Mouse (Mus musculus): Measurements from ENCODE around the gene Cdh4.

Gene Cdh4

DNA sequence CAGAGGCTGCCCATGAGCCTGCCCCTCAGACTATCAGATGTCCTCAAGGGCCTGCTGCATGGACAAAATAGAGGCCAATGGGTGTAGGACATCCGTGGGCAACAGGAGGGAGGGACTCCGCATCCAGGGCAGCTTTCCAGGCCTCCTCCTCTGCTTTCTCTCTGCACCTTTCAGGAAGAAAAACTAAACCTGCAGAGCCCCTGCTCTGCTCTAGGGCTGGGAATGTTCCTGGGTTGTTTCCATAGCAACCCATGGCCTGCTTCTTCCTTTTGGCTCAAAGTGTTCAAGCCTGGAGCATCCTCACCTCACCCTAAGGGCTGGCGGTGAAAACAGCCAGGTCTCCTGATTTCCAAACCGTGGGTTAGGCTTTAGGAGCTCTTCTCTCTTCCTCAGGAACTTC lies 414.9 kb downstream of the Cdh4 start:
- DNase-seq (ENCODE audit: low spot score in 2 of 2) = no peak

DNA sequence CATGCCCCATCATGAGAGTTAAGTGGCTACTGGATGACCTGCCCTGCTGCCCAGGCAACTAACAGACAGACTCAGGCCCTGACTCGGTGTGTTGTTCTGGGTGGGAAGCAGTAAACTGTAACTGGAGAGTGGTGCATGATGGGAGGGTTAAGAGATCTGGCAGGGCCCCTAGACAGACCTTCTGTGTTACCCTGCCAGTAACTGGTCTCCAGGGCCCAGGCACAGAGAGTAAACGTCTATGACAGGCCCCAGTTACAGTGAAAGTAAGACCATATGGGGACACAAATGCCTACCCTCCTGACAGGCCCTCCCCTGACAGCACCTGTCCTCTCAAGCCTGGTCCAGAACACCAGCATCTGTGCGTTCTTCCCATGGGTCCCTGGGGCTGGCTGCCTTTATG lies 420.4 kb downstream of the Cdh4 start:
- no peak for DNase-seq (ENCODE audit: low spot score in 2 of 2)

DNA sequence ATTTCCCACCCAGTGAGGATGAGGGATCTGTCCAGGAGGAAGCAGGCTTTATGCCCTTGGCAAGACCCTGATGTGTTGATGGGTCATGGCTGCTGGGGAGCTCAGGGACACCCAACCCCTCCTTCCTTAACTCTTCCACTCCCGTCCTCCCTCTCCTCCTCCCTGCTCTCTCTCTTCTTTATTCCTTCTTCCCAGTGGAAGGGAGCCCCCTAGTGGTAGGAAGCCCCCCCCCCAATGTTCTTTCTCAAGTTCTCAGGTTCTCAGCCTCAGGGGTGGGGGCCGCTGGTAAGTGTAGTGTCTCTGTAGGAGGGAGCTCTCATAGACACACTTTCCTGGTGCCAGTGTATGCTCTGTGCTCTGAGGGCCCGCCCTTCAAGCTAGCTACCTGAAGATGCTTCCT lies 421.0 kb downstream of the Cdh4 start:
- no peak for DNase-seq (ENCODE audit: low spot score in 2 of 2)

DNA sequence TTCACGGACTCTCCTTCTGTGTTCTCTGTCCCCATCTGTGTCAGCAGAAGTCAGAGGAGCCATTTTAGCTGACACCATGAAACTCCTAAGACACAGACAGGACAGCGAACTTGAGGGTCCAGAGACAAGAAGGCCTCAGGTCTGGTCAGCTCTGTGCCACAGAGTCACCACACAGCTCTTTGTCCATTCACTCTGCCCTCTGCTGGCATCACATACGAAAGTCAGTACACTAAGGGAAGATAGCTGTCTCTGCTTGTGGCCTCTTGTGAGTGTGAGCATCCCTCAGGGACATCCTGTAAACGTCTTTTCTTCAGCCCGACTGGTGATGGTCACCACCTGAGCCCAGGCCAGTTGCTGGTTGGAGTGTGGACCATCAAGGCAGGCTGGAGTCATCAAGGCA lies 422.9 kb downstream of the Cdh4 start:
- DNase-seq (ENCODE audit: low spot score in 2 of 2) = no peak

DNA sequence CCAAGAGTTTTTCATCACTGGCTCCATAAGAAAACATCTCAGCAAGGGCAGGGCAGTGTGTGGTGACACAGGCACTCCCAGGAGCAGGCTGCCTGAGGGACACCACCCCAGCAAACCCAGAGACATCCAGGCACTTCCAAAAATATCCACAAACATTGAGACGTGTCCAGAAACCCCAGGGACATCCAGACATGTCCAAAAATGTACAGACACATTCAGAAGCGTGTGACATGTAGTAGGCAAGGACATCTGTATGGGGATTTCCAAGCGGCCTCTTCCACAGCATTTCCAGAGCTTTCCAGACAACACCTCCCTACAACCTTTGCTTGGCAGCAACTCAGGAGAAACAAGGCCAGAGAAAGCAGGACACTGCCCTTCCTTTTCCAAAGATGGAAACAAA lies 425.4 kb downstream of the Cdh4 start:
- no peak for DNase-seq (ENCODE audit: low spot score in 2 of 2)

DNA sequence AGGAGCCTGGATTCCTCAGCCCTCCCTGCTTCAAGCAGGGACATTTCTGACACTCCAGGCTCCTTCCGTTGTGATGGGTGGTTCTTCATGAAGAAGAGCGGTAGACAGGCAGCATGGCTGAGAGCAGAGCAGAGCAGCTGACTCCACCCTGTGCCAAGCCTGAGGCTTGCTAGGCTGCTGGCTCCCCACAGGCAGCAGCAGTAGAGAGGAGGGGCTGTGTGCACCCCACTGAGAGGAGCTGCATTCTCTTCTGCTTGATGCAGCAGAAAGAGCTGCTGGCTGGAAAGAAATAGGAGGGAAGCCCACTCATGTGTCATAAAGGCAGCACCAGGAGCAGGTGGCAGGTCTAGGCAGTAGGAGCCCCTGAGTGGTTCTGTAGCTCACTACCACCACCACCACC lies 427.6 kb downstream of the Cdh4 start:
- DNase-seq (ENCODE audit: low spot score in 2 of 2) = no peak

DNA sequence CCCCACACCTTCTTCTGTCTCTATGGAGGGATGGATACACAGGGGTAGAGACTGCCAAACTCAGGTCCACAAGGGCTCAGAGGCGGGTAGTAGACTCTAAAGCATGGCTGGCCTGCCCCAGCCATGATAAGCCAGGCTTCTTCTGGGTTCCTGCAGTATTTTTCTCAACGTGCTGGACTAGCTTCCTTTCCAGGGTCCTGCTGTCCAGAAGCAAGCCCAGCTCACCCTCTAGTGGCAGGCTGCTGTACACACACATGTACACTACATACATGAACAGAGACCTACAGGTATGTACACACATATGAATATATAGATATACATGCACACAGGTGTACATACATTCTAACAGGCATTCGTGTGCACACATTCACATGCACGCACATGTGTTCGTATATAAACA lies 430.5 kb downstream of the Cdh4 start:
- DNase-seq (ENCODE audit: low spot score in 2 of 2) = no peak

DNA sequence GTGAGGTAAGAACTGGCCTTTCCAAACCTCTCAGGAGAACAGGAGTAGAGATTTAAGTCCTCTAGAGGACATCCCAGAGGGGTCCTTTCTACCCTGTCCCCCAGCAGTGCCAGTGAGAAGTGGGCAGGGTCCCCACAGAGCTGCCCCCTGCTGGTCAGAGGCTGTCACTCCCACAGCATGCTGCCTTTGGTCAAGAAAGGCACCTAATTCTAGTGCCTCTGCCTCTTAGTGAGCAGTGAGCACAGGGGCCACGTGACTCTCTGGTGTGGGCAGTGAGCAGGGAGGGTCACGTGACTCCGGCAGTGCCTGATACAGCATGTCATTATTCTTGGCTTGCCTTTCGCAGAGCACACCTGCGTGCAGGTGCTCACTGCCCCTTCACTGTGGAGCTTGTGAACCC lies 431.1 kb downstream of the Cdh4 start:
- peak in 1 of 2 experiments; percentile 23 for DNase-seq (ENCODE audit: low spot score in 2 of 2)

DNA sequence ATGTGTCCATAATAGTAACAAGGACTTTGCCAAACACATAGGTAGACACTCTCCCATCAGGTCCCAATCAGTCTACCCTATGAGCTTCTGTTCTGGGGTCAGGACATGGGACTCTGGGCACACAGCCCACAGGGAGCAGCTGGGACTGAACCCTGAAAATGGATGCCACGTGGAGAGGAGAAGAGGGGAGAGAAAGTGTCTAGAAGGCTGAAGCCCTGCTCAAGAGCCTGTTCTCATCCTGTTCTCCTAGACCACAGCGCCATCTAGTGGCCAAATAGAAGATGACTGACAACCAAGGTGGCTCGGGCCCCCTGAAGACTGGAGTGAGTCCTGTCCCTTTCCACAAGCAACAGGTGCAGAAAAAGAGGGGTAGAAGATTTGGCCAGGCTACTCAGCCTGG lies 432.9 kb downstream of the Cdh4 start:
- DNase-seq (ENCODE audit: low spot score in 2 of 2) = peak; percentile 45 to 74

DNA sequence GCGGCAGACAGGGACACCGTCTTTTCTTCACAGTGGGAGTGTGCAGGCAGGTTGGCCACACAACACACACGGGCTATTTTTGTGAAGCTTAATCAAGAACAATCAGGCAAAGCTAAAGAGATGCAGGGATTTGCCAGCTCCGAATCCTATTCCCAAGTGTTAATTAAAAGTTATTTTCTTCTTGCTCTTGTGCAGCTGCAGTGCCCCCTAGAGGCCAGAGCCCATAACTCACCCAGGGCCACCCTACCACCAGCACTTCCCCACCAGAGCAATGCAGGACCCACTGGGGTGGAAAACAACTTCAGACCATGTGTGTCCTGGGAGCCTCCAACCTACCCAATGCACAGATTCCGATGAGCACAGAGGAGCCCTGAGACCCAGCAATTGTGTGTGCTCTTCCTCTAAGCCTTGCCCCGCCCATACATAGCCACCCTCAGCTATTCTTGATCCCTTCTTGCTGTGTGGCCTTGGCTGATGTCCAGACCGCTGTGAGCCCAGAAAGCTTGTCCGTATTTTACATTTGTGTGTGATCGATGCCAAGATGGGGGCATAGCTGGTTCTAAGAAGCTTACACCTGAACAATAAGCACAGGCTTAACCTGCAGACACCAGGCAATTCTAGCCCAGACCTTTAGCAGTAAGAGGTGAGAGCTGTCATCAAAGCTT lies 435.5 kb downstream of the Cdh4 start:
- DNase-seq (ENCODE audit: low spot score in 2 of 2) = peak in 1 of 2 experiments; percentile 65

DNA sequence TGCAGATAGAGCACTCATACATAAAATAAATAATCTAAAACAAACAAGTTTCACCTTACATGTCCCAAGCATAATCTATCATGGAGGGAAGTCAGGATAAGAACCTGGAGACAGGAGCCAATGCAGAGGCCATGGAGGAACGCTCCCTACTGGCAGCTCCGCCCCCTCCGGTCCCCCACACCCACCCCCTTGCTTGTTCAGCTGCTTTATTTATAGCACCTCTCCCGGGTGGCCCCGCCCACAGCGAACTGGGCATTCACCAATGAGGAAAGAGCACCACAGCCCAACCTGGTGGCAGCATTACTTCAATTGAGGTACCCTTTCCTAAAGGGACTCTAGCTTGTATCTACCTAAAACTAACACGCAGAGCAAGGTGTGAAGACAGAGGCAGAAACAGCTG lies 442.3 kb downstream of the Cdh4 start:
- DNase-seq (ENCODE audit: low spot score in 2 of 2) = no peak

DNA sequence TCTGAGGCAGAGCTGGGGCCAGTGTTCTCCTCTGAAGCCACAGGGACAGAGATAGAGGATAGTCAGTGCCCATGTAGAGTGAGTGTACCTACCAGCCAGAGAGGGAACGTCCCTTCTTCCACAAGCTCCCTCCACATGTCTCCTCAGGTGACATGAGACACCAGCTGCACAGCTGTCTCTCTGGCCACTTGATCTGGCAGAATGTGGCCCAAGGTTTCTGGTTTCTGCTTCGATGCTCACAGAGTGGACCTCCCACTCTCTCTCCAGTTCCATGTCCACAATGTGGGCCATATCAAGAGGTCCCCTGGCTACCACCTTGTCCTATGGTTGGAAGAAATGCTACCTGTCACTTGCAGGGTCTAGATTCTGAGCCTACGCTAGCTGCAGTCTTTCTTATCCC lies 448.8 kb downstream of the Cdh4 start:
- DNase-seq (ENCODE audit: low spot score in 2 of 2) = no peak

DNA sequence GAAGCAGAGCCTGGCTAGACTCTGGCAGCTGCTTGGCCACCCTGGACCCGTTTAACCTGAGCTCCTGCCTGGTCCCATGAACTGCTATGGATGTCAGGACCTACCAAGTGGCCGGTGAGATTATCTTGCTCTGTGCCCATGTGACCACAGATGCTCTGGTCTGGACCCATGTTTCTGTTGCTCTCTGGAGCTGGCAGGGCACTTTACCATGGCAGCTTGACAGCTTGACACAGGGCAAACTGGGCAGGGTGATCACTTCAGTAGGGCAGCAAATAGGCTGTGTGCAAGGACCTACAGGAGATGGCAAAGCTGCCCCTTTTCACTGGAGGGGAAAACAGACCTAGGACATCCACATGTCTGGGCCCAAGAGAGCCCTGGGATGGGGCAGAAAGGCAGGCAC lies 454.7 kb downstream of the Cdh4 start:
- DNase-seq (ENCODE audit: low spot score in 2 of 2) = no peak

DNA sequence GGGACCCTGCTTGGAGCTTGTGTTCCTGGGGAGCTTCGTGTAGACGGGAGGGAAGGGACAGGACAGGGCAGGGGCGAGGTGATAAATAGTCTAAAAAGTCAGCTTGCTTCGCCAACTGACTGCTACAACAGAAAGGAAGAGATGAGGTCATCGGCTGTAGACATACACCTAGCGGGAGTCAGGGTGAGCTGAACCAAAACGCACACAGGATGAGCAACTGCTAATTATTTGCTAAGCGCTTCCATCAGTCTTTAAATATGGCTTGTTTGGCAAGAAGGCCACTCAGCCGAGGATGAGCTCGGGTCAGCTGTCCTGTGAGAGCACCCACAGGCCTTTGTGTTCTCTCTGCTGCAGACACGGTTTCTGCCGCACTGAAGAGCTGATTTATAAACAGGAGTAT lies 470.7 kb downstream of the Cdh4 start:
- DNase-seq (ENCODE audit: low spot score in 2 of 2) = no peak

DNA sequence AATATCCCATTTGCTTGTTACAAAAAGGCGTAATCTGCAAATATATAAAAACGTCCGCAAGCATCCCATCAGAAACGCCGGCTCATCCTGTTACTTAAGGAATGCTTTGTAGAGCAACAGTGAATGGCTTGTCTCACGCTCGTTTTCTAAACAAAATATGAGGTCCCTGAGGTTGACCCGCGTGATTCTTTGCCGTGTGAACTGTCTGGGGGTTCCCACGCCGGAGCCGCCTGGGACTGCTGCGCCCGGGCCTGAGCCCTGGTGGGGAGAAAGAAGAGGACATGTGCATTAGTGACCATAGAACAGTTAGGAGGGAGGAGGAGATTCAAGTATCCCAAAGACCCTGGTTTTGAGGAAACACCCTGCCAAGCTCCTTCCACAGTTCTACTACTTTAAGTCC lies 471.1 kb downstream of the Cdh4 start:
- no peak for DNase-seq (ENCODE audit: low spot score in 2 of 2)

DNA sequence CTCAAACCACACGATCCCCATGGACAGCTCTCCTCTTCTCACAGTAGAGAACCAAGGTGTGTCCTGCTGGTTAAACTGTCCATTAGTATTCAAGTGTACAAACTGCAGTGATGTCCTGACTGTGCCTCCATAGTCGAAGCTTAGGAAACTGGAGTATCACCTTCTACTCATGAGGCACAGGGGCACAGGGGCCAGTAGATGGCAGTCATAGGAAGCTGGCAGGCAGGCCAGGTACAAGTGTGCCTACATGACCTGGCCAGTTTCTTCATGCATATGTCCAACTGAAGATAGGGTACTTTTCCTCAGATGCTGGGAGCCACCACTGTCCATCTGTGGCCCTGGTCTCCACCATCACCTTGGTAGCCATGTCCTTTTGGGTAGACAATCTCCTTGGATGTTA lies 472.0 kb downstream of the Cdh4 start:
- DNase-seq (ENCODE audit: low spot score in 2 of 2) = no peak

DNA sequence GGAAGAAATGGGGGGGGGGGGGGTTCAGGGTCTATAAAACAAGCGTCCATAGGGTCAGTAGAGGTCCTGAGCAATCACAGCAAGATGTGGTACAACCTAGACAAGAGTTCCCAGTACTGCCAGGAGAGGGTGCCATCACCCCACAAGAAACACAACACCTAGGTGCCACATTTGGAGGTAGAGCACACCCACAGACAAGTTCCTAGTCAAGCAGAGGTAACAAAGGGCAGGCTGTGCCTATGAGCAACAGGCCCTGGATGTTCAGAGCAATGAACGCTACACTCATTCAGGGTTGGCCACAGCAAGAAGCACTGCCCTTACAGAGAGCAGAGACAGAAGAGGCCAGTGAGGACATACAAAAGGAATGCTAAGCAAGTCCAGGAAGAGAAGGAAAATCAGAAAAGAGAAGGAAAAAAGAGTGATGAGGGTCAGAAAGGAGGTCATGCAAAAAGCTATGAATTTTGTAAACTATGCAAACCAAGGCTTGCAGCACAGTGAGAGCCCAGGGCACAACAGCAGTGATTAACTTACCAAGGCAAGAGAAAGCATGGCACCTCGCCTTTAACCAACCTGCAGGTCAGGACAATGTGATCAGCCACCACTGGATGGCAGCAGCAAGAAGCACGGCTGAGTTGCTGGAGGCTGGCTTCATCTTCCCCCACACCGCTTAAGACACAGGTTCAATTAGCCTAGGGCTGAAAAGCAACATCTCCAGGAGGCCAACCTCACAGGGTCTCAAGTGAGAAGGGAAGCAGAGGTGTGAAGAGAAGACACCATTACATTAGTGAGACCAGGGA lies 474.8 kb downstream of the Cdh4 start:
- peak; percentile 50 to 79 for DNase-seq (ENCODE audit: low spot score in 2 of 2)

DNA sequence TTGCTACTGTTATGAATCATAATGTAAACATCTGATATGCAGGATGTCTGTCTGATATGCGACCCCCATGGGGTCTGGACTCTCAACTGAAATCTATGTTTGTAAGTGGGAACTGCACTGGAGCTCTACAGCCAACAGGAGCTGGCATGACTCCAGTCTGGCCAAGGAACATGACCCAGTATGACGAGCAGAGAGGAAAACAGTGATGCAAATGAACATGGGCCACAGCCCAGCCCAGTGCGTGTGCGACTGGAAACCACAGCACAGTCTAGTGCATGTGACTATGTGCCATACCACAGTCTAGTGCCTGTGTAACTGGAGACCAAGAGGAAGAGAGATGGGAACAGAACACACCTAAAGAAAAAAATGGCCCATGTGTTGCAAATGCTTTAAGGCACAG lies 477.8 kb downstream of the Cdh4 start:
- no peak for DNase-seq (ENCODE audit: low spot score in 2 of 2)

DNA sequence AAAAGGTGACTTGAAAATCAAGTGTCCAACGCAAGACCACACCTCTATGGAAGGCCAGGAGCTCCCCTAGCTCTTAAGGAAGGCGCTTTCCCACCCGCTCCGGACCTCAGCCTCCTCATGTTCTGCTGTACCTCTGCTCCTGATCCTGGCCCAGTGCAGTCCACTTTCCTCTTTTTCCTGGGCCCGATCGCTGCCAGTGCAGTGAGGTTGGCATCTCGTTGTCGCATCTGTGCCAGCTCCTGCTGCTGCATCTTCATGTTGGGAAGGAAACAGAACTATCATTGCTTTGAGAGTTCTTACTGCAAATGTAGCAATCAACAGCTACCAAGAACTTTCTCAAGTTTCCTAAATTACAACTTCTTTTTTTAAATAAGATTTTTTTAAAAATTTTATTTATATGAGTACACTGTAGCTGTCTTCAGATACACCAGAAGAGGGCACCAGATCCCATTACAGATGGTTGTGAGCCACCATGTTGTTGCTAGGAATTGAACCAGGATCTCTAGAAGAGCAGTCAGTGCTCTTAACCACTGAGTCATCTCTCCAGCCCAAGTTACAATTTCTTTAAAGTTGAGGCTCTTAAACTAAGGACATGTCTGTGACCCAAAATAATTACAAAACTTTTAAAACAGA lies 478.9 kb downstream of the Cdh4 start:
- no peak for DNase-seq (ENCODE audit: low spot score in 2 of 2)

DNA sequence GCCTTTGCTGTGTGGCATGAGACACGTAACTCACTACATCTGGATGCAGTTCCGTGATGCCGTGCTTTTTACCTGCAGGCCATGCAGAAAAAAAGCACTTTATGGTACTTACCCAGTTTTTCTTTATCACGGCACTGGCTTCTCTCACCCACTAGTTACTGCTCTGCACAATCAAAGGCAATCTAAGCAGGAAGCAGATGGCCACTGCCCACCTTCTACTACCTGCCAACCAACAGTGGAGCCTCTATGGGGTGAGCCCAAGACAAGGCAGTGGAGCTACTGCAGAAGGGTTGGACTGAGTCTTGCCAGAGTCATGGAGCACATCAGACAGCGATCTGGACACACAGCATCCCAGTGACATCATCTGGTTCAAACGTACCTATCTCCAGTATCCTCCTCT lies 481.8 kb downstream of the Cdh4 start:
- no peak for DNase-seq (ENCODE audit: low spot score in 2 of 2)

DNA sequence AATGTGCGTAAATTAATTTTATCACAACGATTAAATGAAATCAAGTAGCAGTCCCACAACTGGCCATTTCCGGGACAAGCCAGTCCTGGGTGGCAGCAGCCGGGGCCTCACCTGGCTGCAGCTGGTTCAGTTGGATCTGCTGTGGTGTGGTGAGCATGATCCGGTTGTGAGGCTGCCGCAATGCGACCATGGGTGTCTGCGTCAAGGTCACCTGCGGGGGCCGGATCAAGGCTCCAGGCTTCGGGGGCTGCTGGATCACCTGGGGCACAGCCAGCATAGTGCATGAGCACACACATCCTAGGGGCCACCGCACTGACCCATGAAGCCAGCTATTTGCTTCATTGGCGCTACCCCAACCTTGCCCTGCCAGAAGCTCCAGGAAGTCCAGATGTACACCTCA lies 486.9 kb downstream of the Cdh4 start:
- no peak for DNase-seq (ENCODE audit: low spot score in 2 of 2)

DNA sequence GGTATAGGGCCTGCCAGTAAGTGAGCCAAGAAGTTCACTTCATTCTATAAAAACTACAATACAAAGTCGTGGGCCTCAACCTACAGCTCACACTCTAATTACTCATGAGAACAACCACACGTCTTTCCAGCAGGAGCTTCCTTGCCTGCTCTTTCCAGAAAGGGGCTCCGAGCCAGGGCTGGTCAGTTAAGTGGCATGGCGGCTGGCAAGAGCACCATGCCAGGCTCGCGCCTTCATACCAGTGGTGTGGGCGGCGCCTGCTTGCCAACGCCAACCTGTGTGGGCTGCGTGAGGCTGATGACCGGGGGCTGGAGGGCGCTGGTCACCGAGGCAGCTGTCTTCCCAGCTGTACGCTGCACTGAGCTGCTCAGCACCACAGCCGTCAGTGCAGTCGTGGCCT lies 489.5 kb downstream of the Cdh4 start:
- DNase-seq (ENCODE audit: low spot score in 2 of 2) = no peak

DNA sequence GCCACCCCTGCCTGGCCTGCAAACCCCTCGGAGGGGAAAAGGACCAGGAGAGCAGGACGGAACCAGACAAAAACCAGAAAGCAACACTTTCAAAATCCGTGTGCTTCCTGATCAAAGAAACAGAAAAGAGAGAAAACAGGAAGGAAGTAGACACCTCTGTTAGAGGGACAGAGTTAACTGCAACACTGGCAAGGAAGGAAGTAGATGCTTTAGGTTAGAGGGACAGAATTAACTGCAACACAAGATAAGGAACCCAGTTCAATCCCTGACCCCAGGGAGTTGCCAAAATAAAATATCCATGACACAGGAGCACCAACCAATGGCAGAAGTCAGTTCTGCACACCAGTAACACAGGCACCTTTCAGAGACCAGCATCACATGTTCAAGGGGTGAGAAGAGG lies 491.9 kb downstream of the Cdh4 start:
- DNase-seq (ENCODE audit: low spot score in 2 of 2) = no peak

All from spleen, postnatal 10 days (tissue).